ENCODE assay signal across 13 mouse cellular contexts in genomic region chr15:8200317-8200716, GRCm38 (mm10). TPM values are rescaled to one million over a fixed set of nuclear protein-coding genes. Genes with fewer than 3 reads are reported as not detected.
A peak's percentile ranks its signal among the peaks of the same experiment; 100 is the strongest.
DNase-seq lines count a peak whose midpoint lies in the region; ATAC-seq and TF ChIP-seq lines count a peak whose summit lies in the region.
"Had no signal": no experiment of that assay in that cellular context is flagged by ENCODE, and none has a peak within 500 bp of the region (broad histone marks: within the 10 kb centered on the region; RNA-seq: fewer than 3 reads in every experiment).

No protein-coding gene starts in this region.

- in situ Hi-C loops in Patski (cut with MboI; ENCODE audit: low pct_unique_long_range_greater_than_20kb) = no loop called here

- peak; percentile 41 for TF ChIP-seq CTCF in kidney, postnatal 0 days (IDR thresholded peaks at IDR 0.05; ENCODE audit: low read depth)
- TF ChIP-seq CTCF in Patski (IDR thresholded peaks at IDR 0.05) = peak; percentile 54

- CTCF ChIA-PET in Patski (lab: Charles Lee) = no interaction called here

- no peak for DNase-seq in kidney, postnatal 0 days (ENCODE audit: low spot score)
- DNase-seq in kidney, postnatal 4 days = no peak
- DNase-seq in thymus, postnatal 4 days = peak; percentile 21
- DNase-seq in thymus, postnatal 0 days (ENCODE audit: low spot score) = no peak
- no peak for DNase-seq in Patski (ENCODE audit: low read depth, low spot score)
- no peak for DNase-seq in cerebellum, adult 18-20 months
- DNase-seq in right cerebral cortex, postnatal 36 days (ENCODE audit: low spot score in 2 of 2) = no peak
- DNase-seq: heart, postnatal 14 days; lung, adult 2 months; retina, postnatal 1 day had no signal

- H3K9me3 ChIP-seq in kidney, postnatal 0 days (replicated peaks; ENCODE audit: low read length) = no peaks in the 10 kb centered on the region
- H3K9me3 ChIP-seq: forebrain, embryonic 15.5 days; midbrain, embryonic 12.5 days; neural tube, embryonic 12.5 days had no signal

- H3K4me1 ChIP-seq in kidney, postnatal 0 days (replicated peaks; ENCODE audit: insufficient read depth, low read length) = no peaks in the 10 kb centered on the region
- H3K4me1 ChIP-seq: forebrain, embryonic 15.5 days; midbrain, embryonic 12.5 days; neural tube, embryonic 12.5 days had no signal

- no peak overlapping the region for H3K9ac ChIP-seq in kidney, postnatal 0 days (ENCODE audit: low read depth, low read length)
- H3K9ac ChIP-seq: forebrain, embryonic 15.5 days; midbrain, embryonic 12.5 days; neural tube, embryonic 12.5 days had no signal

- H3K27ac ChIP-seq in kidney, postnatal 0 days = no peak overlapping the region
- H3K27ac ChIP-seq: forebrain, embryonic 15.5 days; midbrain, embryonic 12.5 days; neural tube, embryonic 12.5 days had no signal

- H3K27me3 ChIP-seq in kidney, postnatal 0 days (ENCODE audit: insufficient read depth, low read length) = no peaks in the 10 kb centered on the region
- no peaks in the 10 kb centered on the region for H3K27me3 ChIP-seq in Patski
- H3K27me3 ChIP-seq: forebrain, embryonic 15.5 days; midbrain, embryonic 12.5 days; neural tube, embryonic 12.5 days had no signal

- H3K4me3 ChIP-seq in kidney, postnatal 0 days (replicated peaks; ENCODE audit: low read depth, low read length) = no peak overlapping the region
- H3K4me3 ChIP-seq: forebrain, embryonic 15.5 days; midbrain, embryonic 12.5 days; neural tube, embryonic 12.5 days had no signal

- POLR2A ChIA-PET in Patski (lab: Charles Lee) = no interaction called here

- H3K4me2 ChIP-seq in kidney, postnatal 0 days (ENCODE audit: low read length) = no peak overlapping the region
- H3K4me2 ChIP-seq: forebrain, embryonic 15.5 days; midbrain, embryonic 12.5 days; neural tube, embryonic 12.5 days had no signal

- H3K36me3 ChIP-seq in kidney, postnatal 0 days (ENCODE audit: insufficient read depth, low read length) = peaks cover 37% of the 10 kb centered on the region

- ATAC-seq in kidney, postnatal 0 days (replicated peaks; ENCODE audit: low FRiP score, low read depth) = no peak
- ATAC-seq in Patski = no peak
- ATAC-seq: forebrain, embryonic 15.5 days had no signal

RNA-seq across cellular contexts. Expression of gene Cplane1, which starts 31.4 kb away (rescaled TPM):
- 5.4 and 5.6 TPM in 2 replicates for polyA plus RNA-seq in kidney, postnatal 0 days (2015; fragmentation: Nextera tagmentation; extraction: Ambion mirVana)
- polyA plus RNA-seq in thymus, postnatal 0 days (2015; fragmentation: Nextera tagmentation; extraction: Ambion mirVana) = 3.9 and 6.4 TPM in 2 replicates
- polyA plus RNA-seq in Patski (2021) = 26.6 TPM
